Mouse (Mus musculus): ENCODE measurements around the gene Rpl3l. TPM values are rescaled to one million over a fixed set of nuclear protein-coding genes. Genes with fewer than 3 reads are reported as not detected.

Gene Rpl3l
- polyA plus RNA-seq, 1 experiment from 2014 or later = not detected

DNA sequence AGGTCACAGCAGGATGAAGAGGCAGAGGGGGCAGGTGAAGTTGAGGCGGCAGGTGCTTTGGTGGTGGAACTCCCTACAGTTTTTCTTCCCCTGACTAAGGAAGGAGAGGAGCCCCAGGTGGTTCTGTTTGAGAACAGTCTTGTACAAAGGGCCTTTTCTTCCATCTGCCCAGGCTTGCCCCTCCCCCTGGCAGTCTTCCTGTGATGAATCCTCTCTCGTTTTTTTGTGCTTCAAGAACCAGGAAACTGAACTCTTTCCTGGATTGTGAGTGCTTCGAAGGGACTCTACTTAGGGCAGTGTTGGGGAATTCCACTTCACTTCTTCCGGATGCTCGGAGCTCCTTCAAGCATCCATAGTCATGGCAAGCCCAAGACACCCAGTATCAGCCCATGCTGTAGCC, 29.6 kb upstream of the Rpl3l start:
- H3K36me3 ChIP-seq (ENCODE audit: control insufficient read depth, insufficient read depth, low read length) = peaks cover 8% of the 10 kb centered on the region; the same call in 1 of the 2 replicates
- DNase-seq (ENCODE audit: low spot score) (no peak), ATAC-seq (ENCODE audit: low FRiP score) (no peak)
- WGBS = 11% methylated on average over 5 of the region's 5 CpGs
- H3K27ac ChIP-seq (ENCODE audit: low read depth, low read length) = no peak overlapping the region
- no peak overlapping the region for H3K4me2 ChIP-seq (replicated peaks; ENCODE audit: low read depth, low read length)
- H3K4me1 ChIP-seq (replicated peaks; ENCODE audit: control insufficient read depth, insufficient read depth, low read length) = no peaks in the 10 kb centered on the region; the same call in 1 of the 2 replicates
- H3K9me3 ChIP-seq (ENCODE audit: control insufficient read depth, low read length) = no peaks in the 10 kb centered on the region
- no peaks in the 10 kb centered on the region for H3K27me3 ChIP-seq (ENCODE audit: control insufficient read depth, insufficient read depth, low read length)
- no peak overlapping the region for H3K4me3 ChIP-seq (ENCODE audit: low read depth, low read length)
- H3K9ac ChIP-seq (ENCODE audit: low read depth, low read length) = no peak overlapping the region

DNA sequence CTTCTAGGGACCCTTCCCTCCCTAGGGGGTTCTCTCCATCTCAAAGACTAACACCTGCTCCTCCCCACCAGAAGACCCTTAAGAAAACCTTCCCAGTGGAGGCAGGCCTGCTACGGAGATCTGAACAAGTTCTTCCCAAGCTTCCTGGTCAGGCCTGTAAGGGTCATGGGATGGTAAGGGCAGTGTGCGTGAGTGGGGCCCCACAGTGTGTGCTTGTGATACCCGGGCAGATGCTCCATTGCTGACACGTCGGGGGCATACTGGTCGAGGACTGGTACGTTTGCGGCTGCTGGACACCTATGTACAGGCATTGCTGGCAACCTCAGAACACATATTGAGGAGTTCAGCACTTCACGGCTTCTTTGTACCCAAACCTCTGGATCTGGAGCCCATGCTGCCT, 28.9 kb upstream of the Rpl3l start:
- Histone ChIP-seq H3K27me3 (ENCODE audit: control insufficient read depth, insufficient read depth, low read length) (no peaks in the 10 kb centered on the region), H3K36me3 (ENCODE audit: control insufficient read depth, insufficient read depth, low read length) (peaks cover 8% of the 10 kb centered on the region; the same call in 1 of the 2 replicates), H3K27ac (ENCODE audit: low read depth, low read length) (no peak overlapping the region), H3K9me3 (ENCODE audit: control insufficient read depth, low read length) (no peaks in the 10 kb centered on the region), H3K9ac (ENCODE audit: low read depth, low read length) (no peak overlapping the region), H3K4me1 (replicated peaks; ENCODE audit: control insufficient read depth, insufficient read depth, low read length) (no peaks in the 10 kb centered on the region; the same call in 1 of the 2 replicates), H3K4me3 (ENCODE audit: low read depth, low read length) (no peak overlapping the region), H3K4me2 (replicated peaks; ENCODE audit: low read depth, low read length) (no peak overlapping the region)
- WGBS = 61% methylated on average over 9 of the region's 9 CpGs
- ATAC-seq (ENCODE audit: low FRiP score) (no peak), DNase-seq (ENCODE audit: low spot score) (no peak)

DNA sequence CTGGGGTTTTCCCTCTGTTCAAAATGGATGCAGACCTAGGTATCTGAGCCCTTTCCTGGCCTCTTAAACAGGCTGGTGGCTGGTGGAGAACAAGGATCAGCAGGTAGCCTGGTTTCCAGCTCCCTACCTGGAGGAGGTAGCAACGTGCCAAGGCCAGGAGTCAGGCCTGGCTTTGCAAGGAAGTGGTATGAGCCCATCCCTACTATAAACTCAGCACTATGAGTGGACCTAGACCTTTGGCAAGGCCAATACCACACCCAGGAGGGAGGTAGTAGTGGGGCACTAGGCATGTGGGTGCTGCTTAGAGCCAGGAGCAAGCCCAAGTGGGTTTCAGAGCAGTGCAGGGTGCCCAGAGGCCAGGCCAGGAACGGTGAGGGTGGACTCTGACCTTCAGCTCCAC, 28.1 kb upstream of the Rpl3l start:
- Histone ChIP-seq H3K4me1 (replicated peaks; ENCODE audit: control insufficient read depth, insufficient read depth, low read length) (no peaks in the 10 kb centered on the region; the same call in 1 of the 2 replicates), H3K36me3 (ENCODE audit: control insufficient read depth, insufficient read depth, low read length) (peaks cover 12% of the 10 kb centered on the region; the same call in 1 of the 2 replicates), H3K9me3 (ENCODE audit: control insufficient read depth, low read length) (no peaks in the 10 kb centered on the region), H3K27ac (ENCODE audit: low read depth, low read length) (no peak overlapping the region), H3K4me3 (ENCODE audit: low read depth, low read length) (no peak overlapping the region), H3K27me3 (ENCODE audit: control insufficient read depth, insufficient read depth, low read length) (no peaks in the 10 kb centered on the region), H3K9ac (ENCODE audit: low read depth, low read length) (no peak overlapping the region), H3K4me2 (replicated peaks; ENCODE audit: low read depth, low read length) (no peak overlapping the region)
- WGBS = 88% methylated on average over 2 of the region's 2 CpGs
- no peak for ATAC-seq (ENCODE audit: low FRiP score)
- DNase-seq (ENCODE audit: low spot score) = no peak

DNA sequence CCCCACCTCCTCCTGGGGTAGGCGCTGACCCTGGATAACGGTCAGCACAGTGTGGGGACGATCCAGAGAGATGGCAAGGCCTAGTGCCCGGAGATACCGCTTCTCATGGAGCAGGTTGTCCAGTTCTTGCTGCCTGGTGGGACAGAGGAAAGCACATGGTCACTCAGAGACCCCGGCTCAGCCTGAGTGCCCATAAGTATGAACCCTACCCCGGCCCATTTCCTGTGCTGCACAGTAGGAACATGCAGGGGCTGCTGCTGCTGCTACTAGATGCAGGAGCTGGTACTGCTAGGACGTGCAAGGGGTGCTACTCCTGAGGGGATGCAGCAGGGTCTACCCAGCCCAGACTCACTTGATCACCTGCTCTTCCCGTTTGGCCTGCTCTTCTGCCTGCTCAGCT, 26.4 kb upstream of the Rpl3l start:
- no peaks in the 10 kb centered on the region for H3K9me3 ChIP-seq (ENCODE audit: control insufficient read depth, low read length)
- 90% methylated on average over 9 of the region's 9 CpGs for WGBS
- peaks cover 21% of the 10 kb centered on the region; the same call in 1 of the 2 replicates for H3K36me3 ChIP-seq (ENCODE audit: control insufficient read depth, insufficient read depth, low read length)
- ATAC-seq (ENCODE audit: low FRiP score) = no peak
- no peak overlapping the region for H3K4me3 ChIP-seq (ENCODE audit: low read depth, low read length)
- no peak for DNase-seq (ENCODE audit: low spot score)
- no peak overlapping the region for H3K4me2 ChIP-seq (replicated peaks; ENCODE audit: low read depth, low read length)
- no peak overlapping the region for H3K27ac ChIP-seq (ENCODE audit: low read depth, low read length)
- no peaks in the 10 kb centered on the region for H3K4me1 ChIP-seq (replicated peaks; ENCODE audit: control insufficient read depth, insufficient read depth, low read length)
- no peaks in the 10 kb centered on the region for H3K27me3 ChIP-seq (ENCODE audit: control insufficient read depth, insufficient read depth, low read length)
- 0 out of 2 replicates have a peak overlapping the region, but pooled peaks have one; percentile 5 for H3K9ac ChIP-seq (ENCODE audit: low read depth, low read length)

DNA sequence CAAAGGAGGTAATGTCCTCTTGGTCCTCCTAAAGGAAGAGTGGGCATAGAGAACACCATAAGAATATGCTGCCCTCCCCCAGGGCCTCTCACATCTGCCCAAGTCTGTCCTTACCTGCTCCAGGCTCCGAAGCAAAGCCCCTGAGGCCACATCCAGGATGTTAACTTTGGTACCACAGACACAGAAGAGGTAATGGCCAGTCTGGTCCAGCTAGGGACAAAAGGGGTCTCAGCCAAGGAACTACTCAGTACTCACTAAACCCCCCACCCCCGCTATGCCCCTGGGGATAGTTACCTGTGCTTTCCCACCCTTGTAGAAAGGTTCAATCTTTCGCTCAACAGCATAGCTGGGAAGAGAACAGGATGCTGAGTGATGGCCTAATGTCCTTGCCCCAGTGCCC, 21.8 kb upstream of the Rpl3l start:
- no peak overlapping the region for H3K27ac ChIP-seq (ENCODE audit: low read depth, low read length)
- no peak overlapping the region for H3K4me3 ChIP-seq (ENCODE audit: low read depth, low read length)
- H3K27me3 ChIP-seq (ENCODE audit: control insufficient read depth, insufficient read depth, low read length) = no peaks in the 10 kb centered on the region
- no peaks in the 10 kb centered on the region for H3K9me3 ChIP-seq (ENCODE audit: control insufficient read depth, low read length)
- H3K9ac ChIP-seq (ENCODE audit: low read depth, low read length) = no peak overlapping the region
- WGBS = 95% methylated on average over 3 of the region's 3 CpGs
- ATAC-seq (ENCODE audit: low FRiP score) (no peak), DNase-seq (ENCODE audit: low spot score) (no peak)
- no peak overlapping the region for H3K4me2 ChIP-seq (replicated peaks; ENCODE audit: low read depth, low read length)
- peaks cover 21% of the 10 kb centered on the region; the same call in 1 of the 2 replicates for H3K36me3 ChIP-seq (ENCODE audit: control insufficient read depth, insufficient read depth, low read length)
- H3K4me1 ChIP-seq (replicated peaks; ENCODE audit: control insufficient read depth, insufficient read depth, low read length) = no peaks in the 10 kb centered on the region; the same call in 1 of the 2 replicates

DNA sequence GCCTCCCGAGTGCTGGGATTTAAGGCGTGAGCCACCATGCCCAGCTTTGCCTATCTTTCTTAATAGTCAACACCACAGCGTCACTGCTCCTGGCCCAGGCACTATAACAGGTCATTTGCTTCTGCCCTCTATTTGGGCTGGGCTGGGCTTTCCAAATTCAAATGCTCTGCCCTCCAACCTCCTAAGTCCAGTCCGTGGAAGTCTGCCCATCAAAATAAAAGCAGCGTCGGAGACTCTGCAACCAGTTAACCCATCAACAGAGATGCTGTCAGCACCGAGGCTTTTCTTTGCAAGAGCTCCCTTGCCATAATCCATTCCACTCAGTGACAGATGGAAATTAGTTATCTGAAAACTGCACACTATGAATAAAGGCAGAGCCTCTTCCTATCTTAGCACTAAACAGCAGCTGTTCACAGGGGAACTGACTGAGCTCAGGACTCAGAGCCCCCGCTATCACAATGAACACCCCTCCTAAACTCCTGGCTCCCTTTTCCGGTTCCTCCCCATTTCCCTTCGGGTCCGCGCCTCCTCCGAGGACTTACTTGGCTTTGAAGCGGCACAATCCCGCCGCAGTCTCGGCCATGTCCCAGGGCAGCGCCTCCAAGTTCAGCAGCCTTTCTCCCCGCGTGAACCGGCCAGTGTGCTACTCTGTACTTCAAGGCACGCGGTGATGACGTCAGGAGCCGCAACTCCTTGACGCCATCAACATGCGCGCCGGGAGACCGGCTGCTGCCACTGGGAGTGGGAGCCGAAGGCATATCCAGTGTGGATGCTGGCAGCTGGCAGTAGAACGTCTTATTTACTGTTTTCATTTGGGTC, 20.4 kb upstream of the Rpl3l start, which contains the start of gene Tbl3:
TSS of gene Tbl3 (minus strand) at position 679 of the 819 bp plus-strand sequence.
- DNase-seq (ENCODE audit: low spot score) = peak; percentile 98
- peaks cover 13% of the 10 kb centered on the region; the same call in 1 of the 2 replicates for H3K36me3 ChIP-seq (ENCODE audit: control insufficient read depth, insufficient read depth, low read length)
- H3K27ac ChIP-seq (ENCODE audit: low read depth, low read length) = 0 out of 2 replicates have a peak within 1 kb of the TSS, but pooled peaks have one; percentile 27
- peak within 1 kb of the TSS; percentile 55 for H3K4me2 ChIP-seq (replicated peaks; ENCODE audit: low read depth, low read length)
- H3K9me3 ChIP-seq (ENCODE audit: control insufficient read depth, low read length) = no peaks in the 10 kb centered on the region
- ATAC-seq (ENCODE audit: low FRiP score) = peak; percentile 86
- no peaks in the 10 kb centered on the region; the same call in 1 of the 2 replicates for H3K4me1 ChIP-seq (replicated peaks; ENCODE audit: control insufficient read depth, insufficient read depth, low read length)
- H3K9ac ChIP-seq (ENCODE audit: low read depth, low read length) = peak within 1 kb of the TSS; percentile 51
- peak within 1 kb of the TSS; percentile 42 for H3K4me3 ChIP-seq (ENCODE audit: low read depth, low read length)
- WGBS = 5% methylated on average over 32 of the region's 32 CpGs
- H3K27me3 ChIP-seq (ENCODE audit: control insufficient read depth, insufficient read depth, low read length) = no peaks in the 10 kb centered on the region

DNA sequence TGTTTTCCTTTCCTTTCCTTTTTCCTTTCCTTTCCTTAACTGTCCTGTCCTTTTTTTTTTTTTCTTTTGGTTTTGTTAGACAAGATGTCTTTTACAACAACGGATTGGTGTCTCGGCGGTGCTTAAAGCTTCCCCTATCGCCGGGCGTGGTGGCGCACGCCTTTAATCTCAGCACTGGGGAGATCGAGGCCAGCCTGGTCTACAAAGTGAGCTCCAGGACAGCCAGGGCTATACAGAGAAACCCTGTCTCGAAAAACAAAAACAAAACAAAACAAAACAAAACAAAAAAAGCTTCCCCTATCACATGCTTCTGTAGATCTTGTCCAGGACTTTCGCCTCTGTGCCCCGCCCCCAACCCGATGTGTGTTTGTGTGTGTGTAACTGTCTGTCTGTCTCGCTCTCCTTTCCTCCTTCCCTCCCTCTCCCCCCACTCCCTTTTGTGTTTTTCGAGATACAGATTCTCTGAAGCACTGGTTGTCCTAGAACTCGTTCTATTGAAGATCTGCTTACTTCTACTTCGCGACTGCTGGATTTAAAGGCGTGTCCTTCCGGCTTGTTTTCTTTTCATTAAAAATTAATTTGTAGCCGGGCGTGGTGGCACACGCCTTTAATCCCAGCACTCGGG, 19.7 kb upstream of the Rpl3l start:
- H3K27me3 ChIP-seq (ENCODE audit: control insufficient read depth, insufficient read depth, low read length) = no peaks in the 10 kb centered on the region
- no peak for DNase-seq (ENCODE audit: low spot score)
- H3K36me3 ChIP-seq (ENCODE audit: control insufficient read depth, insufficient read depth, low read length) = peaks cover 13% of the 10 kb centered on the region; the same call in 1 of the 2 replicates
- H3K9ac ChIP-seq (ENCODE audit: low read depth, low read length) = peak overlapping the region; percentile 51
- peak overlapping the region; percentile 55 for H3K4me2 ChIP-seq (replicated peaks; ENCODE audit: low read depth, low read length)
- no peaks in the 10 kb centered on the region; the same call in 1 of the 2 replicates for H3K4me1 ChIP-seq (replicated peaks; ENCODE audit: control insufficient read depth, insufficient read depth, low read length)
- H3K4me3 ChIP-seq (ENCODE audit: low read depth, low read length) = peak overlapping the region; percentile 42
- 6% methylated on average over 24 of the region's 24 CpGs for WGBS
- H3K27ac ChIP-seq (ENCODE audit: low read depth, low read length) = 0 out of 2 replicates have a peak overlapping the region, but pooled peaks have one; percentile 27
- H3K9me3 ChIP-seq (ENCODE audit: control insufficient read depth, low read length) = no peaks in the 10 kb centered on the region
- peak; percentile 63 for ATAC-seq (ENCODE audit: low FRiP score)

DNA sequence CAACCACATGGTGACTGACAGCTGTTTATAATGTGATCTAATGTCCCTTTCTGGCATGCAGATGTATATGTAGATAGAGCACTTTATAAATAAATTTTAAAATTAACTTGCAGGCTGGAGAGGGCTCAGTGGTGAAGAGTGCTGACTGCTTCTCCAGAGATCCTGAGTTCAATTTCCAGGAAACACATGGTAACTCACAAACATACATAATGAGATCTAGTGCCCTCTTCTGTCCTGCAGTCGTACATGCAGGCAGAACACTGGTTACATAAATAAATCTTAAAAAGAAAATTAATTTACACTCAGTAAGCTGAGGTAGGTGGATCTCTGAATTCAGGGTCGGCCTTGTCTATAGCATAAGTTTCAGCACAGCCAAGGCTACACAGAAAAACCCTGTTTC, 19.0 kb upstream of the Rpl3l start:
- DNase-seq (ENCODE audit: low spot score) (no peak), ATAC-seq (ENCODE audit: low FRiP score) (no peak)
- H3K27me3 ChIP-seq (ENCODE audit: control insufficient read depth, insufficient read depth, low read length) = no peaks in the 10 kb centered on the region
- no peak overlapping the region for H3K9ac ChIP-seq (ENCODE audit: low read depth, low read length)
- 35% methylated on average over 2 of the region's 2 CpGs for WGBS
- no peak overlapping the region for H3K4me2 ChIP-seq (replicated peaks; ENCODE audit: low read depth, low read length)
- H3K36me3 ChIP-seq (ENCODE audit: control insufficient read depth, insufficient read depth, low read length) = peaks cover 13% of the 10 kb centered on the region; the same call in 1 of the 2 replicates
- no peaks in the 10 kb centered on the region for H3K9me3 ChIP-seq (ENCODE audit: control insufficient read depth, low read length)
- no peak overlapping the region for H3K27ac ChIP-seq (ENCODE audit: low read depth, low read length)
- H3K4me1 ChIP-seq (replicated peaks; ENCODE audit: control insufficient read depth, insufficient read depth, low read length) = no peaks in the 10 kb centered on the region; the same call in 1 of the 2 replicates
- no peak overlapping the region for H3K4me3 ChIP-seq (ENCODE audit: low read depth, low read length)

Measured in hindbrain, embryonic 11.5 days (tissue).